Mouse (Mus musculus) limb, embryonic 15.5 days (tissue): ENCODE results near the gene Cdk6. TPM values are rescaled to one million over a fixed set of nuclear protein-coding genes. Genes with fewer than 3 reads are reported as not detected.
"Not testable (repeated sequence)": the region's sequence is repeated elsewhere in the genome, so short reads cannot be mapped to it uniquely, and the experiment has no call there.

ENCODE experiments used
- ATAC-seq: fragments of 200-750 bp; cut with Nextera tagmentation; 2 replicates; pipeline ENCODE4 v1.8.0; 2017; ENCODE audit warnings: low read depth, moderate TSS enrichment; ENCODE audit not compliant: insufficient number of reproducible peaks, low FRiP score, low TSS enrichment
- H3K27ac ChIP-seq: fragments of 300-500 bp; sonication (generic); 2 replicates; pipeline ENCODE4 v1.5.1; 2015; ENCODE audit warnings: moderate library complexity, mild to moderate bottlenecking, inconsistent platforms
- H3K27me3 ChIP-seq: fragments of 300-500 bp; sonication (generic); 2 replicates; pipeline ENCODE4 v1.6.1; 2015; ENCODE audit warnings: inconsistent platforms
- H3K36me3 ChIP-seq: fragments of 300-500 bp; sonication (generic); 2 replicates; pipeline ENCODE4 v1.6.1; 2015; ENCODE audit warnings: inconsistent platforms
- H3K4me1 ChIP-seq: fragments of 300-500 bp; sonication (generic); 2 replicates; pipeline ENCODE4 v1.6.1; 2015; ENCODE audit warnings: inconsistent platforms
- H3K4me2 ChIP-seq: fragments of 300-500 bp; sonication (generic); 2 replicates; pipeline ENCODE4 v1.6.1; 2015; ENCODE audit warnings: mild to moderate bottlenecking, inconsistent platforms
- H3K4me3 ChIP-seq: fragments of 300-500 bp; sonication (generic); 2 replicates; pipeline ENCODE4 v1.5.1; 2015; ENCODE audit warnings: mild to moderate bottlenecking, inconsistent platforms
- H3K9ac ChIP-seq: fragments of 300-500 bp; sonication (generic); 2 replicates; pipeline ENCODE4 v1.6.1; 2015; ENCODE audit warnings: inconsistent platforms
- H3K9me3 ChIP-seq: fragments of 300-500 bp; sonication (generic); 2 replicates; pipeline ENCODE4 v1.6.1; 2016; ENCODE audit warnings: inconsistent platforms
- WGBS: fragments of 180-500 bp; shearing (Covaris S2); methylation state at CpG from one replicate; pipeline ENCODE4 v1.1.7; 2015; 5-methylcytosine and 5-hydroxymethylcytosine counted together
- polyA plus RNA-seq: library from polyadenylated mRNA; unstranded; fragments of >200 nt; fragmentation: Nextera tagmentation; extraction: Ambion mirVana; gene quantifications from 2 replicates; pipeline ENCODE4 v1.2.1, GENCODE M21; 2015

Cdk6 gene
- polyA plus RNA-seq, 1 experiment from 2014 or later: 24.7 TPM

DNA sequence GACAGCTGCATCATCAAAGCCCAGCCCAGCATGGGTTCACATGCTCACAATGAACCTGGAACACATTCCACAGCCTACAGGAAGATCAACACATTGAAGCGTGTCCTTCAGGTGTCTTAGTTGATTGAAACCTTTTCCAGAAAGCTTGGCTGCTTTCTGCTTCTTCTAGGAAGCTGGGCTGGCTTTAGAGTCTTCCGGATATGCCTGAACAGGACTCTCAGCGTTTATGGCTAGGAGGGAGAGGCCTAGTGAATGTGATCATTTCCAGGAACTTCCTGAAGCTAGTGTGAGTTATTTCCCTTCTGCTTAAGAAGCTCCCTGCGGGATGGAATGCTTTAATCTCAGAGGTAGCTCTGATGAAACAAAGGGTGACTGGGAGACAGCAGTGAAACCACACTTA lies 17.2 kb upstream of the Cdk6 start:
- WGBS: 53% methylated on average over 4 of the region's 4 CpGs
- H3K9ac ChIP-seq: no peak overlapping the region
- no peaks in the 10 kb centered on the region for H3K4me1 ChIP-seq
- no peaks in the 10 kb centered on the region for H3K27me3 ChIP-seq
- H3K9me3 ChIP-seq: no peaks in the 10 kb centered on the region
- no peaks in the 10 kb centered on the region for H3K36me3 ChIP-seq
- ATAC-seq: no peak
- no peak overlapping the region for H3K4me3 ChIP-seq
- no peak overlapping the region for H3K27ac ChIP-seq
- no peak overlapping the region for H3K4me2 ChIP-seq

DNA sequence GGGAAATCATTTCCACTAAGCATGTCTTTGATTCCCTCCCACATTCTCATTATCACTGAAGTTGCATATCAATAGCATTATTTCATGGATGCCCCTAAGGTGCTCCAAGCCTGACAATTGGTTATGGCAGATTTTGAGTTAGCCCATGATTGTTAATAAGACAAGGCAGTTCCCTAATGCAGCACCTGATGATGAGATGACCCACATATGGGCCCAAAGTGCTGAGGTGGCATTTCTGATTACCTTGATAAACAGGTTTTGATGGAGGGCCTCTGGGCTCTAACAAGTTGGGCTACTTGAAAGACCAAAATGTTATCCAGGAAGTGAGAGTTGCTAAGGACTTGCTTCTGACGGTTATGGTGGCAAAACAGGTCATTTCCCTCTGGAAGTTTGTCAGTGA lies 11.9 kb upstream of the Cdk6 start:
- 39% methylated on average over 1 of the region's 1 CpGs for WGBS
- H3K9ac ChIP-seq: no peak overlapping the region
- H3K36me3 ChIP-seq: no peaks in the 10 kb centered on the region
- H3K27me3 ChIP-seq: no peaks in the 10 kb centered on the region
- H3K4me1 ChIP-seq: no peaks in the 10 kb centered on the region
- ATAC-seq: no peak
- H3K4me3 ChIP-seq: no peak overlapping the region
- no peak overlapping the region for H3K4me2 ChIP-seq
- no peak overlapping the region for H3K27ac ChIP-seq
- no peaks in the 10 kb centered on the region for H3K9me3 ChIP-seq

- Histone ChIP-seq H3K9ac (no peak overlapping the region), H3K4me2 (no peak overlapping the region), H3K4me3 (no peak overlapping the region), H3K4me1 (no peaks in the 10 kb centered on the region), H3K27me3 (no peaks in the 10 kb centered on the region), H3K27ac (no peak overlapping the region), H3K9me3 (no peaks in the 10 kb centered on the region), H3K36me3 (no peaks in the 10 kb centered on the region)
- ATAC-seq: no peak
- 67% methylated on average over 3 of the region's 3 CpGs for WGBS
These were observed 10.4 kb upstream of the Cdk6 start for GRCm38 (mm10) chr5:3330932-3331331.

- not testable (repeated sequence) for ATAC-seq, H3K9ac ChIP-seq, H3K27me3 ChIP-seq, H3K4me2 ChIP-seq, H3K36me3 ChIP-seq, H3K4me3 ChIP-seq, H3K27ac ChIP-seq, H3K9me3 ChIP-seq, H3K4me1 ChIP-seq
- 84% methylated on average over 4 of the region's 4 CpGs for WGBS
These were observed 8.3 kb upstream of the Cdk6 start for GRCm38 (mm10) chr5:3333019-3333418.

DNA sequence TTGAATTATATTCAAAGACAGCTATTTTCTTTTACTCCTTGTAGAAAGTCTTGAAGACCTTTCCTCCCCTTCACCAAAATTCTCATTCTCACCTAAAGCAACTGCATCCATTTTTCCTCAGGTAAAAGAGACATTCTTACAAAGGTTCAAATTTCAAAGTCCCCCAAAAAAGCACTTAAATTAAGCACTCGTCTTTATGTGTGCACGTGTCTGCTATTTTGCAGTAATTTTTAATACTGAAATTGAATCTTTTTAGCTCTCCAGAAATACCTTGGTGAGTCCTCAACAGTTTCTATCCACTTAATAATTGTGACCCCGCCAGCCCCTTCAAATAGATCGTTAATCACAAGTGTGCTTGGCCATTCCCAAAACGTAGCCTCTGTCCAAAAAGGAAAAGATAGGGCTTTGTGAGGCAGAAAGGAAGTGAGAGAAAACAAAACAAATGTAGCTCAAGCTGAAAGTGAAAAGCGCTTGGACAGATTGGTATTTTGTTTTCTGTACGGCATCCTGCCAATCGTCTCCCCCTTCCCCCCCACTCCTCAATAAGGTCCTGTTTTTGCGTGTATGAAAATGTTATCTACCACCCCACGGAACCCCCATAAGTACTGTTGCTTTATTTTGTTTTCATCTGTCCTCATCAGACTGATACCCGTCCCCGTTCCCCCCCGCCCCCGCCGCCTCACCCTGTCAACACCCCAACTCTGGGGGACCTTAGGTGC lies 786 bp upstream of the Cdk6 start:
- H3K4me3 ChIP-seq: peak overlapping the region; percentile 71
- H3K27ac ChIP-seq, H3K36me3 ChIP-seq, H3K9me3 ChIP-seq, H3K27me3 ChIP-seq, ATAC-seq: not testable (repeated sequence)
- peak overlapping the region; percentile 58; the same call in 1 of the 2 replicates for H3K9ac ChIP-seq
- 1% methylated on average over 15 of the region's 15 CpGs for WGBS
- peaks cover 12% of the 10 kb centered on the region for H3K4me1 ChIP-seq
- H3K4me2 ChIP-seq: peak overlapping the region; percentile 97

DNA sequence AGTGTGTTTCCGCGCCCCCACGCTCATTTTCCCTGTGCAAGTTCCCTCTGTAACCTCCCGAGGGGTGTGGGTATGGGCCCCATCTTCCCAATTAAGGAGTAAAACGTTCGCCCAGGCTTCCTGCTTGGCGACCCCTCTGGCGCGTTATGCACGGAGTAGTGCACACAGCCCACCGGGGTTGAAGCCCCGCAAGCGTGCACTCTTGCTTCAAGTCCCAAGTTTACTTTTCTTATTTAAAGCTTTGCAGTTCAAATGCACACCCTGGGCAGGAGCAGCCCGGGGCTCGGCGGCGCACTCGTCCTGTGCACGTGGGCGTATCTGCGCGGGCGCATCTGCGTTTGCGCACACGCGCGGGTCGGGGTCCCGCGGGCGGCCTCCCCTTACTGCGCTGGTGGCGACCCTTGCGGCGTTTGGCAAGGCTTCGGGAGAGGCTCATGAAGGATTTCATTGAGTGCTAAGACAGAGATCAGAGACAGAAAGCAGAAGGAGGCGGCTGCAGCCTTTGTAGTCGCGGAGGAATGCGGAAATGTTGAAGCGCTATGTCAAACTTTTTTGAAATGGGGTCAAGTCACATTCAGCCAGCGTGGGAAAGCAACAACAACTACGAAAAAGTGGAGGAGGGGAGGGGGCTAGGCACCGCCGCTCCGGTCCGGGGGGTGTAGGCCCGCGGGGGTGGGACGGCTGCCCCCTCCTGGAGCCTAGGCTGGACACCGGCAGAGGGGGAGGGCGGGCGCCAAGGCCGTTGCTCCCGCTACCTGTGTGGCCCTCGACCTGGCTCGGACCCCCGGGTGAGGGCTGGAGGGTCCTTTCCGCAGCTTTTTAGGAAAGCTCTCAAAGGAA lies 866 bp downstream of the Cdk6 start:
- peak overlapping the region; percentile 97 for H3K4me2 ChIP-seq
- H3K4me1 ChIP-seq: peaks cover 12% of the 10 kb centered on the region
- H3K27ac ChIP-seq: peak overlapping the region; percentile 87
- H3K9me3 ChIP-seq: no peaks in the 10 kb centered on the region
- peak; percentile 62 for ATAC-seq
- H3K36me3 ChIP-seq: no peaks in the 10 kb centered on the region
- under 1% methylated on average over 52 of the region's 60 CpGs for WGBS
- peak overlapping the region; percentile 58 for H3K9ac ChIP-seq
- peak overlapping the region; percentile 71 for H3K4me3 ChIP-seq
- no peaks in the 10 kb centered on the region for H3K27me3 ChIP-seq

GRCm38 (mm10) chr5:3342771-3343565 lies 1.7 kb downstream of the Cdk6 start:
- under 1% methylated on average over 46 of the region's 46 CpGs for WGBS

DNA sequence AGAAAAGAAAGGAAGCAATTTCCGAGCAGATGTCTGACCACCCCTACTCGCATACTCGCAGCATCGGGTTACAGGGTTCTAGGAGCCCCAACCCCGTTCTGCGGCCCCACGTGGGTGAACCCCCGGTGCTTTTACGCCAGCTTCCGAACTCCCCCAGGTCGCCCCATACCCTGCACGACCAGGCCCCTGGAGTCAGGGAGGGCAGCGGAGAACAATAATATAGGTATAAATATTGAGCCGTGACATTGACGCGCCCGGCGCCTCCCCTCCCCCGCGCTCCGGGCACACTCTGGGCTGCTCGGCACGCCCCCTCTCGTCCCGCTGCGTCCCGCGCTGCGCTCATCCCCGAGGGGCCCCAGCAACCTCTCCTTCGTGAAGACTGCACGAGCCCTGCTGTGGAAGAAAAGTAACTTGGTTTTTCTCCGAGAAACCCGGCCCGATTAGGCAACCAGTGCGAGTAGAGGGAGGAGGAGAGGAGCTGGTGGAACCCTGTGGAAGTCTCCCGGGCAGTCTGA lies 2.3 kb downstream of the Cdk6 start:
- peak; percentile 56 for ATAC-seq
- Histone ChIP-seq H3K36me3 (no peaks in the 10 kb centered on the region), H3K9me3 (no peaks in the 10 kb centered on the region), H3K27me3 (no peaks in the 10 kb centered on the region), H3K4me1 (peaks cover 12% of the 10 kb centered on the region), H3K27ac (peak overlapping the region; percentile 87), H3K4me3 (peak overlapping the region; percentile 71), H3K9ac (peak overlapping the region; percentile 56), H3K4me2 (peak overlapping the region; percentile 97)
- WGBS: under 1% methylated on average over 36 of the region's 37 CpGs

More at GRCm38 (mm10) chr5:3342771-3343565, 1.7 kb downstream of the Cdk6 start:
- Histone ChIP-seq H3K9ac (peak overlapping the region; percentile 56), H3K4me2 (peak overlapping the region; percentile 97), H3K36me3 (no peaks in the 10 kb centered on the region), H3K27me3 (no peaks in the 10 kb centered on the region), H3K4me1 (peaks cover 12% of the 10 kb centered on the region), H3K27ac (peak overlapping the region; percentile 87), H3K4me3 (peak overlapping the region; percentile 71), H3K9me3 (no peaks in the 10 kb centered on the region)
- ATAC-seq: peak; percentile 49; the same call in 1 of the 2 replicates

DNA sequence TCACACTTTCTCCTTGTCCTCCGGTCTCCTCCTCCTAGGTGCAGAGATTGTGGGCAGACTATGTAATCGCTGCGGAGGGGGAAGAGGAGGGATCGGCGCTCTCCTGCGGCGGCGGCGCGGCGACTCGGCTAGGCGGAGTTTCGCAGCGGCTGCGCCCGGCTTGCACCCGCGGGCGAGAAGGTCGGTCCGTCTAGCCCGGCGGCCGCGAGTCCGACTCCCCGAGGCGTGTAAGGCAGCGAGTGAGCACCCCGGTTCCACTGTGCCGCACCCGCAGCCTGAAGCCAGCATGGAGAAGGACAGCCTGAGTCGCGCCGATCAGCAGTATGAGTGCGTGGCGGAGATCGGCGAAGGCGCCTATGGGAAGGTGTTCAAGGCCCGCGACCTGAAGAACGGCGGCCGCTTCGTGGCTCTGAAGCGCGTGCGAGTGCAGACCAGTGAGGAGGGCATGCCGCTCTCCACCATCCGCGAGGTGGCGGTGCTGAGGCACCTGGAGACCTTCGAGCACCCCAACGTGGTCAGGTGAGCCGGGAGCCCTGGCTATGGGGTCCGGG lies 2.9 kb downstream of the Cdk6 start:
- H3K27ac ChIP-seq: peak overlapping the region; percentile 87
- H3K36me3 ChIP-seq: no peaks in the 10 kb centered on the region
- under 1% methylated on average over 55 of the region's 58 CpGs for WGBS
- H3K4me1 ChIP-seq: peaks cover 12% of the 10 kb centered on the region
- peak; percentile 68 for ATAC-seq
- H3K27me3 ChIP-seq: no peaks in the 10 kb centered on the region
- H3K4me2 ChIP-seq: peak overlapping the region; percentile 97
- peak overlapping the region; percentile 56 for H3K9ac ChIP-seq
- peak overlapping the region; percentile 71 for H3K4me3 ChIP-seq
- no peaks in the 10 kb centered on the region for H3K9me3 ChIP-seq

DNA sequence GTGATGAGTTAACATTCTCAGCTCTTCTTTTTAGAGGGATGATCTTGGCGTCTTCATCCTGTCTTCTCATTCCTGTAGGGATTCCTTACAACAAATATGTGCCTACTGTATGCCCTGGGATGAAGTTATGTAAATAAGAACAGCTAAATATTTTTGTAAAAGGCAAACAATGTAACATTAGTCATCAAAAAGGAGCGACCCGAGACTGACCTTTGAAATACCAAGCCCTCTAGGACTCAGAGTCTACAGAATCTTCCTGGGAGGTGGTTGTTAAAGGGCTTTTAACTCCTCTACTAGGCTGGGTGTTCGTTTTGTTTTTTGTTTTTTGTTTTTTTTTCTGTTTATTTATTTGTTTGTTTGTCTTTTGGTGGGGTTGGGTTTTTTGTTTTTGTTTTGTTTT lies 4.3 kb downstream of the Cdk6 start:
- not testable (repeated sequence) for ATAC-seq, H3K4me2 ChIP-seq, H3K4me3 ChIP-seq, H3K9ac ChIP-seq, H3K27me3 ChIP-seq, H3K9me3 ChIP-seq, H3K27ac ChIP-seq, H3K36me3 ChIP-seq
- peaks cover 12% of the 10 kb centered on the region for H3K4me1 ChIP-seq
- 62% methylated on average over 4 of the region's 4 CpGs for WGBS

DNA sequence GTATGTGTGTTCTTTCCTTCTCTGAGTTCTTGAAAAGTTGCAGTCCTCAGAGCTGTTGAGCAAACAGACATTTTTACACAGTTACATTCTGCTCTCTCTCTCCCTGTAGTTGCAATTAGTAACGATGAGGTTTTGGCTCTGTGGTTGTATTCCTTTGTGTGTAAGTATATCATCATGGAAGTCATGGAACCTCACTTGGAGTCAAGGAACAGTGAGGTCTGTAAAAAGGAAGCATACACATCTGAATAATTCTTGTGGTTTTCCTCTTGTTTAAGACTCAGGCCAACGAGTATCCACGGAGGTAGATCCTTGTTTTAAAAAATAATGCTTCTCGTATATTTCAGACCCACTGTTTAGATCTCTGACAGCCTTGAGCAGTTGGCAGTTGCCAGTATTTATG lies 8.1 kb downstream of the Cdk6 start:
- H3K9me3 ChIP-seq, H3K9ac ChIP-seq, ATAC-seq, H3K27ac ChIP-seq, H3K4me3 ChIP-seq, H3K27me3 ChIP-seq, H3K4me1 ChIP-seq, H3K4me2 ChIP-seq, H3K36me3 ChIP-seq: not testable (repeated sequence)
- WGBS: 69% methylated on average over 4 of the region's 4 CpGs
